Mouse (Mus musculus) kidney, embryonic 16.5 days (tissue): ENCODE results near the gene Fam98a. TPM values are rescaled to one million over a fixed set of nuclear protein-coding genes. Genes with fewer than 3 reads are reported as not detected.
A peak's percentile ranks its signal among the peaks of the same experiment; 100 is the strongest.

Experiments
- ATAC-seq: fragments of 200-750 bp; cut with Nextera tagmentation; 2 replicates; pipeline ENCODE4 v1.8.0; 2017; ENCODE audit warnings: moderate TSS enrichment; ENCODE audit not compliant: low FRiP score, low TSS enrichment
- H3K27ac ChIP-seq: fragments of 300-500 bp; sonication (generic); 2 replicates; pipeline ENCODE4 v1.5.1; 2014; ENCODE audit warnings: low read length
- H3K27me3 ChIP-seq: fragments of 300-500 bp; sonication (generic); 2 replicates; pipeline ENCODE4 v1.6.1; 2014; ENCODE audit warnings: low read length, control low read depth, mixed read lengths; ENCODE audit not compliant: insufficient read depth
- H3K36me3 ChIP-seq: fragments of 300-500 bp; sonication (generic); 2 replicates; pipeline ENCODE4 v1.6.1; 2014; ENCODE audit warnings: low read length, control low read depth, mixed read lengths; ENCODE audit not compliant: insufficient read depth
- H3K4me1 ChIP-seq: fragments of 300-500 bp; sonication (generic); 2 replicates; pipeline ENCODE4 v1.6.1; 2014; ENCODE audit warnings: low read length, control low read depth, mixed read lengths; ENCODE audit not compliant: insufficient read depth
- H3K4me2 ChIP-seq: fragments of 300-500 bp; sonication (generic); replicated peaks from 2 replicates; pipeline ENCODE4 v1.6.1; 2014; ENCODE audit warnings: low read depth, low read length
- H3K4me3 ChIP-seq: fragments of 300-500 bp; sonication (generic); 2 replicates; pipeline ENCODE4 v1.5.1; 2014; ENCODE audit warnings: mild to moderate bottlenecking, low read length
- H3K9ac ChIP-seq: fragments of 300-500 bp; sonication (generic); replicated peaks from 2 replicates; pipeline ENCODE4 v1.6.1; 2014; ENCODE audit warnings: low read length
- H3K9me3 ChIP-seq: fragments of 300-500 bp; sonication (generic); 2 replicates; pipeline ENCODE4 v1.6.1; 2016; ENCODE audit warnings: low read length, control low read depth
- WGBS: fragments of 180-500 bp; shearing (Covaris S2); extraction: QIAGEN DNeasy Blood & Tissue Kit; methylation state at CpG from one replicate; pipeline ENCODE4 v1.1.7; 2014; 5-methylcytosine and 5-hydroxymethylcytosine counted together
- polyA plus RNA-seq: library from polyadenylated mRNA; unstranded; fragments of >200 nt; fragmentation: Nextera tagmentation; extraction: Ambion mirVana; gene quantifications from 2 replicates; pipeline ENCODE4 v1.2.1, GENCODE M21; 2015

Gene Fam98a
- 23.0 and 25.0 TPM in 2 replicates for polyA plus RNA-seq

- H3K27me3 ChIP-seq, result no peaks in the 10 kb centered on the region
- no peaks in the 10 kb centered on the region for H3K9me3 ChIP-seq
- peak within 1 kb of the TSS; percentile 70 for H3K27ac ChIP-seq
- peak within 1 kb of the TSS; percentile 79 for H3K4me2 ChIP-seq
- peaks cover 7% of the 10 kb centered on the region; the same call in 1 of the 2 replicates for H3K4me1 ChIP-seq
- H3K9ac ChIP-seq, result peak within 1 kb of the TSS; percentile 82
- peak; percentile 99 for ATAC-seq
- peaks cover 9% of the 10 kb centered on the region; the same call in 1 of the 2 replicates for H3K36me3 ChIP-seq
- H3K4me3 ChIP-seq, result peak within 1 kb of the TSS; percentile 90
- under 1% methylated on average over 56 of the region's 56 CpGs for WGBS
These were observed at the start of gene Fam98a for GRCm38 (mm10) chr17:75551512-75552400. TSS of gene Fam98a (minus strand) at chr17:75551946.

- no peak for ATAC-seq
- H3K36me3 ChIP-seq, result no peaks in the 10 kb centered on the region
- no peaks in the 10 kb centered on the region for H3K9me3 ChIP-seq
These were observed 46.9 kb upstream of the Fam98a start for GRCm38 (mm10) chr17:75598652-75599051.

GRCm38 (mm10) chr17:75582738-75583137 is 31.0 kb upstream of the Fam98a start:
- H3K4me1 ChIP-seq, result no peaks in the 10 kb centered on the region
- H3K4me3 ChIP-seq, result no peak overlapping the region
- no peak overlapping the region for H3K4me2 ChIP-seq
- H3K36me3 ChIP-seq, result no peaks in the 10 kb centered on the region
- 94% methylated on average over 1 of the region's 1 CpGs for WGBS
- H3K27me3 ChIP-seq, result no peaks in the 10 kb centered on the region
- no peak for ATAC-seq
- H3K9me3 ChIP-seq, result no peaks in the 10 kb centered on the region
- no peak overlapping the region for H3K27ac ChIP-seq
- H3K9ac ChIP-seq, result no peak overlapping the region

More at GRCm38 (mm10) chr17:75598652-75599051, 46.9 kb upstream of the Fam98a start:
- no peaks in the 10 kb centered on the region for H3K4me1 ChIP-seq
- no peaks in the 10 kb centered on the region for H3K27me3 ChIP-seq
- H3K4me2 ChIP-seq, result no peak overlapping the region
- no peak overlapping the region for H3K9ac ChIP-seq
- no peak overlapping the region for H3K27ac ChIP-seq
- no peak overlapping the region for H3K4me3 ChIP-seq
- 69% methylated on average over 3 of the region's 3 CpGs for WGBS

DNA sequence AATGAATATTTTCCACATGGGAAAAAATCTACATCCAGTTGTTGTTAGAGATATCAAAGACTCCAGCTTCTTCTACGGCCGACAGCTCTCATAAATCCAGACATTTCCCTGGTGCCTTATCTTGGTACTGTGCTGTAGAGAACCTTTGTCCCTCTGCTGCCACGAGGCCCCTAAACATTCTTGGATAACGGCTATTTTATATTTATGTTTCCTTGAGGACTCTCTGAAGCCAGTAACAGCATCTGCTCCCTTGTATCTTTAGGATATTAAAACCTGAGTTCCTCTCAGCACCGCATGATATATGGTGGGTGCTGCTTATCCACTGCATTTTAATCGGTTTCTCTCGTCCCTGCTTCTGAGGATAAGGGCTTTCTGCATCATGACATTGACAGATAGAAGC is 23.9 kb upstream of the Fam98a start:
- Histone ChIP-seq H3K9ac (no peak overlapping the region), H3K9me3 (peaks cover under 1% of the 10 kb centered on the region; the same call in 1 of the 2 replicates), H3K27ac (no peak overlapping the region), H3K4me1 (no peaks in the 10 kb centered on the region), H3K27me3 (no peaks in the 10 kb centered on the region), H3K36me3 (no peaks in the 10 kb centered on the region), H3K4me2 (no peak overlapping the region), H3K4me3 (no peak overlapping the region)
- peak; percentile 59; the same call in 1 of the 2 replicates for ATAC-seq
- 26% methylated on average over 7 of the region's 7 CpGs for WGBS

GRCm38 (mm10) chr17:75558041-75558440 is 6.3 kb upstream of the Fam98a start:
- 91% methylated on average over 2 of the region's 2 CpGs for WGBS
- Histone ChIP-seq H3K4me3 (no peak overlapping the region), H3K9me3 (peaks cover 7% of the 10 kb centered on the region; the same call in 1 of the 2 replicates), H3K27ac (no peak overlapping the region), H3K36me3 (no peaks in the 10 kb centered on the region), H3K27me3 (no peaks in the 10 kb centered on the region), H3K9ac (no peak overlapping the region), H3K4me2 (no peak overlapping the region), H3K4me1 (no peaks in the 10 kb centered on the region)
- no peak for ATAC-seq

- no peak for ATAC-seq
- Histone ChIP-seq H3K9me3 (0 out of 2 replicates have a peak, but pooled peaks cover 3% of the 10 kb centered on the region), H3K4me3 (no peak overlapping the region), H3K27ac (no peak overlapping the region), H3K27me3 (no peaks in the 10 kb centered on the region), H3K36me3 (no peaks in the 10 kb centered on the region), H3K4me2 (no peak overlapping the region), H3K4me1 (no peaks in the 10 kb centered on the region), H3K9ac (no peak overlapping the region)
- WGBS, result 13% methylated on average over 3 of the region's 3 CpGs
These were observed 5.3 kb upstream of the Fam98a start for GRCm38 (mm10) chr17:75557031-75557430.

DNA sequence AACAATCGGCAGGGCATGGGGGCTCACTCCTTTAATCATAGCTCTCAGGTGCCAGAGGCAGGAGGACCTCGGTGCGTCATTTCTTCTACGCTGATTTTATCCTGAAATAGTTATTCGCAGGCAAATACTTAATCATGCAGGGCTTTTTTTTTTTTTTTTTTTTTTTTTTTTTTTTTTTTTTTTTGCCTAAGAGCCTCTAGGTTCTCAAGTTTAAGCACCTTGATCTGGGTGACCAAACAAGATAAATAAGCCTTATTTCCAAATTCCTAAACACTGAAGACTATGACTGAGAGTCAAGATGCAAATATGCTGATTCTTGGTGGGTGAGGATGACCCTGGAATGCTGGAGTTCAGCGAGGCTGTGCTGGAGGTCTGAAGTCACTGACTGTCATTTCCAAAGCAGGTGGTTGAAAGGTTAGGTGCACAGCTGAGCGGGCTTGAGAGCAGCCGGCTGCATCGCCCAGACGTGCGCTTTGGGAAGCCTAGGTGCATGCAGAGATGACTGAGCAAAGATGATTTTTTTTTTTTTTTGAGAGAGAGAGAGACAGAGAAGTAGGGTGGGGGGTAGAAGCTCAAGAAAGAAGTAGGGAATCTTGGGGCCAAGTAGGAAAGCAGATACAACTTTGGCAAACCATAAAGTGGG is 854 bp downstream of the Fam98a start:
- Histone ChIP-seq H3K27ac (peak overlapping the region; percentile 70), H3K4me1 (peaks cover 7% of the 10 kb centered on the region; the same call in 1 of the 2 replicates), H3K9me3 (no peaks in the 10 kb centered on the region), H3K4me3 (peak overlapping the region; percentile 90), H3K9ac (peak overlapping the region; percentile 82), H3K27me3 (no peaks in the 10 kb centered on the region), H3K4me2 (peak overlapping the region; percentile 79), H3K36me3 (peaks cover 15% of the 10 kb centered on the region; the same call in 1 of the 2 replicates)
- ATAC-seq, result peak; percentile 13; the same call in 1 of the 2 replicates
- 34% methylated on average over 11 of the region's 11 CpGs for WGBS

GRCm38 (mm10) chr17:75544262-75544661 is 7.5 kb downstream of the Fam98a start:
- H3K27ac ChIP-seq, result no peak overlapping the region
- no peak for ATAC-seq
- peaks cover 16% of the 10 kb centered on the region for H3K36me3 ChIP-seq
- H3K4me3 ChIP-seq, result no peak overlapping the region
- H3K9ac ChIP-seq, result no peak overlapping the region
- 81% methylated on average over 7 of the region's 7 CpGs for whole genome bisulfite sequencing
- H3K4me2 ChIP-seq, result no peak overlapping the region
- H3K4me1 ChIP-seq, result no peaks in the 10 kb centered on the region
- H3K27me3 ChIP-seq, result no peaks in the 10 kb centered on the region
- no peaks in the 10 kb centered on the region for H3K9me3 ChIP-seq

- ATAC-seq, result no peak
- H3K4me1 ChIP-seq, result no peaks in the 10 kb centered on the region
- WGBS, result 71% methylated on average over 7 of the region's 7 CpGs
- peaks cover 21% of the 10 kb centered on the region for H3K36me3 ChIP-seq
- H3K27ac ChIP-seq, result no peak overlapping the region
- no peaks in the 10 kb centered on the region for H3K9me3 ChIP-seq
- H3K9ac ChIP-seq, result no peak overlapping the region
- H3K27me3 ChIP-seq, result no peaks in the 10 kb centered on the region
- H3K4me2 ChIP-seq, result no peak overlapping the region
- no peak overlapping the region for H3K4me3 ChIP-seq
These were observed 8.3 kb downstream of the Fam98a start for GRCm38 (mm10) chr17:75543434-75543833.
